Mouse (Mus musculus) inflammation-experienced regulatory T-cells, adult 6 months (primary cell): ENCODE measurements around the gene Abcc12. TPM values are rescaled to one million over a fixed set of nuclear protein-coding genes. Genes with fewer than 3 reads are reported as not detected.

ENCODE experiments used
- ATAC-seq: one replicate; pipeline ENCODE4 v1.8.0; 2017
- polyA plus RNA-seq, 3 experiments: library from polyadenylated mRNA; unstranded; fragments of 100-300 nt; shearing (Covaris generic); gene quantifications; one replicate each; pipeline ENCODE4 v1.2.1; 2017

Abcc12 gene
- not detected for polyA plus RNA-seq

GRCm38 (mm10) chr8:86580458-86580857 is at the start of gene Abcc12:
Gene Abcc12, minus strand, starts transcription at chr8:86580686.
- ATAC-seq = no peak

GRCm38 (mm10) chr8:86630212-86630611 is 49.7 kb upstream of the Abcc12 start:
- ATAC-seq = no peak

- ATAC-seq = no peak
Measured at GRCm38 (mm10) chr8:86624915-86625314, 44.4 kb upstream of the Abcc12 start.

GRCm38 (mm10) chr8:86623911-86624731 is 43.6 kb upstream of the Abcc12 start, which contains the start of gene Lonp2:
Gene Lonp2, plus strand, starts transcription at chr8:86624043.
- peak; percentile 92 for ATAC-seq

GRCm38 (mm10) chr8:86623551-86623910 is 43.0 kb upstream of the Abcc12 start:
- ATAC-seq = no peak

GRCm38 (mm10) chr8:86617759-86618387 is 37.4 kb upstream of the Abcc12 start:
- ATAC-seq = no peak

GRCm38 (mm10) chr8:86615095-86615769 is 34.7 kb upstream of the Abcc12 start:
- no peak for ATAC-seq

- no peak for ATAC-seq
Measured at GRCm38 (mm10) chr8:86613798-86614197, 33.3 kb upstream of the Abcc12 start.

- ATAC-seq = no peak
Measured at GRCm38 (mm10) chr8:86604676-86605075, 24.2 kb upstream of the Abcc12 start.

GRCm38 (mm10) chr8:86603174-86603573 is 22.7 kb upstream of the Abcc12 start:
- ATAC-seq = no peak

- no peak for ATAC-seq
Measured at GRCm38 (mm10) chr8:86600311-86600710, 19.8 kb upstream of the Abcc12 start.

GRCm38 (mm10) chr8:86599299-86599698 is 18.8 kb upstream of the Abcc12 start:
- no peak for ATAC-seq

GRCm38 (mm10) chr8:86597681-86598080 is 17.2 kb upstream of the Abcc12 start:
- ATAC-seq = no peak

- ATAC-seq = no peak
Measured at GRCm38 (mm10) chr8:86595671-86596070, 15.2 kb upstream of the Abcc12 start.

GRCm38 (mm10) chr8:86594159-86594796 is 13.8 kb upstream of the Abcc12 start:
- ATAC-seq = no peak

GRCm38 (mm10) chr8:86593099-86593498 is 12.6 kb upstream of the Abcc12 start:
- ATAC-seq = no peak

GRCm38 (mm10) chr8:86588338-86588737 is 7.9 kb upstream of the Abcc12 start:
- no peak for ATAC-seq

- ATAC-seq = no peak
Measured at GRCm38 (mm10) chr8:86586642-86587041, 6.2 kb upstream of the Abcc12 start.

- ATAC-seq = no peak
Measured at GRCm38 (mm10) chr8:86586058-86586457, 5.6 kb upstream of the Abcc12 start.

GRCm38 (mm10) chr8:86585532-86585931 is 5.0 kb upstream of the Abcc12 start:
- ATAC-seq = peak; percentile 90

- peak; percentile 86 for ATAC-seq
Measured at GRCm38 (mm10) chr8:86585118-86585517, 4.6 kb upstream of the Abcc12 start.

- ATAC-seq = no peak
Measured at GRCm38 (mm10) chr8:86581921-86582331, 1.4 kb upstream of the Abcc12 start.

GRCm38 (mm10) chr8:86578693-86579092 is 1.8 kb downstream of the Abcc12 start:
- ATAC-seq = no peak
